Mouse (Mus musculus): Measurements from ENCODE around the gene Il17c.

GRCm38 (mm10) chr8:122431694-122432442, 10.0 kb downstream of the Il17c start:
- TF ChIP-seq GATA1 (IDR thresholded peaks at IDR 0.05; ENCODE audit: borderline replicate concordance, low read length): no peak
- TF ChIP-seq FLI1 (IDR thresholded peaks at IDR 0.05; ENCODE audit: low read length): no peak

Measured in megakaryocyte, embryonic 14.5 days (primary cell).